Mouse (Mus musculus): Measurements from ENCODE around the gene Fkbp5.

Fkbp5 gene

GRCm38 (mm10) chr17:28463701-28464443 is 53.5 kb downstream of the Fkbp5 start:
- DNase-seq (ENCODE audit: low spot score in 2 of 2): peak; percentile 61 to 67

- DNase-seq (ENCODE audit: low spot score in 2 of 2): no peak
Measured at GRCm38 (mm10) chr17:28460388-28460787, 56.9 kb downstream of the Fkbp5 start.

GRCm38 (mm10) chr17:28455098-28455497 is 62.2 kb downstream of the Fkbp5 start:
- DNase-seq (ENCODE audit: low spot score in 2 of 2): peak; percentile 35 to 82

GRCm38 (mm10) chr17:28452889-28453288 is 64.4 kb downstream of the Fkbp5 start:
- no peak for DNase-seq (ENCODE audit: low spot score in 2 of 2)

- no peak for DNase-seq (ENCODE audit: low spot score in 2 of 2)
Measured at GRCm38 (mm10) chr17:28451914-28452313, 65.4 kb downstream of the Fkbp5 start.

- DNase-seq (ENCODE audit: low spot score in 2 of 2): no peak
Measured at GRCm38 (mm10) chr17:28451487-28451886, 65.8 kb downstream of the Fkbp5 start.

- DNase-seq (ENCODE audit: low spot score in 2 of 2): no peak
Measured at GRCm38 (mm10) chr17:28448225-28448624, 69.1 kb downstream of the Fkbp5 start.

- no peak for DNase-seq (ENCODE audit: low spot score in 2 of 2)
Measured at GRCm38 (mm10) chr17:28447789-28448188, 69.5 kb downstream of the Fkbp5 start.

GRCm38 (mm10) chr17:28446820-28447168 is 70.5 kb downstream of the Fkbp5 start:
- DNase-seq (ENCODE audit: low spot score in 2 of 2): no peak

GRCm38 (mm10) chr17:28445886-28446819 is 71.2 kb downstream of the Fkbp5 start:
- no peak for DNase-seq (ENCODE audit: low spot score in 2 of 2)

- peak; percentile 22 to 41 for DNase-seq (ENCODE audit: low spot score in 2 of 2)
Measured at GRCm38 (mm10) chr17:28442661-28443060, 74.7 kb downstream of the Fkbp5 start.

- no peak for DNase-seq (ENCODE audit: low spot score in 2 of 2)
Measured at GRCm38 (mm10) chr17:28438342-28439115, 78.8 kb downstream of the Fkbp5 start.

- DNase-seq (ENCODE audit: low spot score in 2 of 2): no peak
Measured at GRCm38 (mm10) chr17:28437938-28438337, 79.4 kb downstream of the Fkbp5 start.

GRCm38 (mm10) chr17:28434921-28435485 is 82.3 kb downstream of the Fkbp5 start:
- no peak for DNase-seq (ENCODE audit: low spot score in 2 of 2)

GRCm38 (mm10) chr17:28433029-28433428 is 84.3 kb downstream of the Fkbp5 start:
- no peak for DNase-seq (ENCODE audit: low spot score in 2 of 2)

- DNase-seq (ENCODE audit: low spot score in 2 of 2): no peak
Measured at GRCm38 (mm10) chr17:28431931-28432335, 85.4 kb downstream of the Fkbp5 start.

GRCm38 (mm10) chr17:28431038-28431437 is 86.3 kb downstream of the Fkbp5 start:
- DNase-seq (ENCODE audit: low spot score in 2 of 2): no peak

- DNase-seq (ENCODE audit: low spot score in 2 of 2): no peak
Measured at GRCm38 (mm10) chr17:28428474-28429258, 88.7 kb downstream of the Fkbp5 start.

- DNase-seq (ENCODE audit: low spot score in 2 of 2): no peak
Measured at GRCm38 (mm10) chr17:28427666-28428065, 89.7 kb downstream of the Fkbp5 start.

GRCm38 (mm10) chr17:28424373-28424772 is 93.0 kb downstream of the Fkbp5 start:
- no peak for DNase-seq (ENCODE audit: low spot score in 2 of 2)

GRCm38 (mm10) chr17:28421071-28421470 is 96.3 kb downstream of the Fkbp5 start:
- no peak for DNase-seq (ENCODE audit: low spot score in 2 of 2)

Data from thymus, postnatal 10 days (tissue).